Mouse (Mus musculus): ENCODE data around the gene Morn1.

DNA sequence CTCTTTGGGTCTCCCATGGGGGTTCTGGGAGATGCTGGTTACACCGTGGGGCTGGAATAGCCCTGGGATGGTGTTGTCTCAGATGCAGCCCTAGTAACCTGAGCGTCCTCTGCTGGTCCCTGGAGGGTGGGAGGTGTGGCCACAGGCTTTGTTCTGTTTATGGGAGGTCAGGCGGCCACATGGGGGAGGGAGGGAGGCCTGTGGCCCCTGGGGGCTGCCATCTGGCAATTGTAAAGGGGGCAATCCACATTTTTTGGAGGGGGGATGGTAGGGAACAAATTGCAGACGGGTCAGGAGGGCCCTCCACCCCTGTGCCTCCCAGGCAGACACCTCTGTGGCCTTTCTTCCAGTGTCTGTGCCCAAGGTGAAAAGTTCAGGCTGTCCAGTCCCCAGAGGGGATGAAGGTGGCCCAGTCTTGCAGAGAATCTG, 103.3 kb downstream of the Morn1 start:
- TF ChIP-seq CTCF (IDR thresholded peaks at IDR 0.05; ENCODE audit: borderline replicate concordance, extremely low read depth, insufficient read depth, insufficient read length) (no peak), POLR2A (IDR thresholded peaks at IDR 0.05; ENCODE audit: borderline replicate concordance, extremely low read depth, insufficient read depth, insufficient read length, poor library complexity, severe bottlenecking) (no peak)

Measured in brain, embryonic 14.5 days (tissue).